Mouse (Mus musculus): Measurements from ENCODE around the gene Tfe3. TPM values are rescaled to one million over a fixed set of nuclear protein-coding genes. Genes with fewer than 3 reads are reported as not detected.

The Tfe3 gene
- polyA plus RNA-seq, 1 experiment from 2014 or later = 22.3 TPM

- no peaks in the 10 kb centered on the region for H3K4me1 ChIP-seq (ENCODE audit: control insufficient read depth, insufficient read depth, low read length)
- H3K4me3 ChIP-seq (ENCODE audit: low read depth, low read length) = no peak overlapping the region
- no peaks in the 10 kb centered on the region for H3K9me3 ChIP-seq (ENCODE audit: control insufficient read depth, low read depth, low read length)
- no peaks in the 10 kb centered on the region; the same call in 1 of the 2 replicates for H3K36me3 ChIP-seq (ENCODE audit: control insufficient read depth, insufficient read depth, low read length)
- ATAC-seq (ENCODE audit: insufficient number of reproducible peaks, insufficient read depth, low FRiP score, low read depth) = peak; percentile 65; the same call in 1 of the 2 replicates
- no peak overlapping the region for H3K4me2 ChIP-seq (replicated peaks; ENCODE audit: low read depth, low read length)
- no peaks in the 10 kb centered on the region for H3K27me3 ChIP-seq (ENCODE audit: control insufficient read depth, insufficient read depth, low read length)
- no peak overlapping the region for H3K27ac ChIP-seq (ENCODE audit: low read length)
- H3K9ac ChIP-seq (replicated peaks; ENCODE audit: low read depth, low read length) = no peak overlapping the region
- 65% methylated on average over 7 of the region's 7 CpGs for WGBS
Measured at GRCm38 (mm10) chrX:7778450-7779244, 16.3 kb downstream of the Tfe3 start.

- Histone ChIP-seq H3K4me1 (ENCODE audit: control insufficient read depth, insufficient read depth, low read length) (no peaks in the 10 kb centered on the region), H3K4me2 (replicated peaks; ENCODE audit: low read depth, low read length) (no peak overlapping the region), H3K9me3 (ENCODE audit: control insufficient read depth, low read depth, low read length) (no peaks in the 10 kb centered on the region), H3K9ac (replicated peaks; ENCODE audit: low read depth, low read length) (no peak overlapping the region), H3K27ac (ENCODE audit: low read length) (no peak overlapping the region), H3K27me3 (ENCODE audit: control insufficient read depth, insufficient read depth, low read length) (no peaks in the 10 kb centered on the region), H3K36me3 (ENCODE audit: control insufficient read depth, insufficient read depth, low read length) (no peaks in the 10 kb centered on the region), H3K4me3 (ENCODE audit: low read depth, low read length) (no peak overlapping the region)
- 21% methylated on average over 3 of the region's 3 CpGs for WGBS
- ATAC-seq (ENCODE audit: insufficient number of reproducible peaks, insufficient read depth, low FRiP score, low read depth) = no peak
Measured at GRCm38 (mm10) chrX:7779294-7779693, 16.9 kb downstream of the Tfe3 start.

GRCm38 (mm10) chrX:7782603-7783092 lies 20.3 kb downstream of the Tfe3 start:
- no peaks in the 10 kb centered on the region for H3K36me3 ChIP-seq (ENCODE audit: control insufficient read depth, insufficient read depth, low read length)
- no peaks in the 10 kb centered on the region for H3K4me1 ChIP-seq (ENCODE audit: control insufficient read depth, insufficient read depth, low read length)
- H3K9me3 ChIP-seq (ENCODE audit: control insufficient read depth, low read depth, low read length) = no peaks in the 10 kb centered on the region
- WGBS = 79% methylated on average over 4 of the region's 4 CpGs
- H3K27me3 ChIP-seq (ENCODE audit: control insufficient read depth, insufficient read depth, low read length) = no peaks in the 10 kb centered on the region
- no peak overlapping the region for H3K4me2 ChIP-seq (replicated peaks; ENCODE audit: low read depth, low read length)
- H3K27ac ChIP-seq (ENCODE audit: low read length) = no peak overlapping the region
- no peak overlapping the region for H3K9ac ChIP-seq (replicated peaks; ENCODE audit: low read depth, low read length)
- no peak overlapping the region for H3K4me3 ChIP-seq (ENCODE audit: low read depth, low read length)
- ATAC-seq (ENCODE audit: insufficient number of reproducible peaks, insufficient read depth, low FRiP score, low read depth) = no peak

- H3K9ac ChIP-seq (replicated peaks; ENCODE audit: low read depth, low read length) = peak within 1 kb of the TSS; percentile 46; the same call in 1 of the 2 replicates
- H3K36me3 ChIP-seq (ENCODE audit: control insufficient read depth, insufficient read depth, low read length) = no peaks in the 10 kb centered on the region; the same call in 1 of the 2 replicates
- H3K27me3 ChIP-seq (ENCODE audit: control insufficient read depth, insufficient read depth, low read length) = no peaks in the 10 kb centered on the region
- H3K4me3 ChIP-seq (ENCODE audit: low read depth, low read length) = peak within 1 kb of the TSS; percentile 52
- no peaks in the 10 kb centered on the region for H3K4me1 ChIP-seq (ENCODE audit: control insufficient read depth, insufficient read depth, low read length)
- H3K9me3 ChIP-seq (ENCODE audit: control insufficient read depth, low read depth, low read length) = no peaks in the 10 kb centered on the region
- peak; percentile 86; the same call in 1 of the 2 replicates for ATAC-seq (ENCODE audit: insufficient number of reproducible peaks, insufficient read depth, low FRiP score, low read depth)
- WGBS = 16% methylated on average over 24 of the region's 24 CpGs
- no peak within 1 kb of the TSS for H3K27ac ChIP-seq (ENCODE audit: low read length)
- H3K4me2 ChIP-seq (replicated peaks; ENCODE audit: low read depth, low read length) = peak within 1 kb of the TSS; percentile 59
Measured at GRCm38 (mm10) chrX:7789542-7790136, 27.3 kb downstream of the Tfe3 start, which contains the start of gene Gripap1. Gene Gripap1 (plus strand): TSS chrX:7789765.

GRCm38 (mm10) chrX:7790309-7790708 lies 27.9 kb downstream of the Tfe3 start:
- Histone ChIP-seq H3K9ac (replicated peaks; ENCODE audit: low read depth, low read length) (peak overlapping the region; percentile 46; the same call in 1 of the 2 replicates), H3K4me3 (ENCODE audit: low read depth, low read length) (peak overlapping the region; percentile 52), H3K4me1 (ENCODE audit: control insufficient read depth, insufficient read depth, low read length) (no peaks in the 10 kb centered on the region), H3K27me3 (ENCODE audit: control insufficient read depth, insufficient read depth, low read length) (no peaks in the 10 kb centered on the region), H3K9me3 (ENCODE audit: control insufficient read depth, low read depth, low read length) (no peaks in the 10 kb centered on the region), H3K4me2 (replicated peaks; ENCODE audit: low read depth, low read length) (peak overlapping the region; percentile 59), H3K27ac (ENCODE audit: low read length) (no peak overlapping the region), H3K36me3 (ENCODE audit: control insufficient read depth, insufficient read depth, low read length) (no peaks in the 10 kb centered on the region; the same call in 1 of the 2 replicates)
- ATAC-seq (ENCODE audit: insufficient number of reproducible peaks, insufficient read depth, low FRiP score, low read depth) = no peak
- 26% methylated on average over 5 of the region's 5 CpGs for WGBS

GRCm38 (mm10) chrX:7793361-7793760 lies 31.0 kb downstream of the Tfe3 start:
- 43% methylated on average over 3 of the region's 3 CpGs for WGBS
- Histone ChIP-seq H3K27ac (ENCODE audit: low read length) (no peak overlapping the region), H3K4me3 (ENCODE audit: low read depth, low read length) (no peak overlapping the region), H3K27me3 (ENCODE audit: control insufficient read depth, insufficient read depth, low read length) (no peaks in the 10 kb centered on the region), H3K9ac (replicated peaks; ENCODE audit: low read depth, low read length) (no peak overlapping the region), H3K36me3 (ENCODE audit: control insufficient read depth, insufficient read depth, low read length) (no peaks in the 10 kb centered on the region; the same call in 1 of the 2 replicates), H3K9me3 (ENCODE audit: control insufficient read depth, low read depth, low read length) (no peaks in the 10 kb centered on the region), H3K4me2 (replicated peaks; ENCODE audit: low read depth, low read length) (no peak overlapping the region), H3K4me1 (ENCODE audit: control insufficient read depth, insufficient read depth, low read length) (no peaks in the 10 kb centered on the region)
- ATAC-seq (ENCODE audit: insufficient number of reproducible peaks, insufficient read depth, low FRiP score, low read depth) = no peak

GRCm38 (mm10) chrX:7795016-7795415 lies 32.7 kb downstream of the Tfe3 start:
- Histone ChIP-seq H3K27me3 (ENCODE audit: control insufficient read depth, insufficient read depth, low read length) (no peaks in the 10 kb centered on the region), H3K36me3 (ENCODE audit: control insufficient read depth, insufficient read depth, low read length) (no peaks in the 10 kb centered on the region; the same call in 1 of the 2 replicates), H3K4me3 (ENCODE audit: low read depth, low read length) (no peak overlapping the region), H3K4me1 (ENCODE audit: control insufficient read depth, insufficient read depth, low read length) (no peaks in the 10 kb centered on the region), H3K9ac (replicated peaks; ENCODE audit: low read depth, low read length) (no peak overlapping the region), H3K27ac (ENCODE audit: low read length) (no peak overlapping the region), H3K4me2 (replicated peaks; ENCODE audit: low read depth, low read length) (no peak overlapping the region), H3K9me3 (ENCODE audit: control insufficient read depth, low read depth, low read length) (no peaks in the 10 kb centered on the region)
- ATAC-seq (ENCODE audit: insufficient number of reproducible peaks, insufficient read depth, low FRiP score, low read depth) = no peak
- 14% methylated on average over 7 of the region's 7 CpGs for WGBS

GRCm38 (mm10) chrX:7797327-7797726 lies 35.0 kb downstream of the Tfe3 start:
- WGBS = 68% methylated on average over 3 of the region's 3 CpGs
- H3K9ac ChIP-seq (replicated peaks; ENCODE audit: low read depth, low read length) = no peak overlapping the region
- no peak for ATAC-seq (ENCODE audit: insufficient number of reproducible peaks, insufficient read depth, low FRiP score, low read depth)
- no peaks in the 10 kb centered on the region for H3K27me3 ChIP-seq (ENCODE audit: control insufficient read depth, insufficient read depth, low read length)
- no peaks in the 10 kb centered on the region for H3K9me3 ChIP-seq (ENCODE audit: control insufficient read depth, low read depth, low read length)
- H3K27ac ChIP-seq (ENCODE audit: low read length) = no peak overlapping the region
- no peaks in the 10 kb centered on the region for H3K4me1 ChIP-seq (ENCODE audit: control insufficient read depth, insufficient read depth, low read length)
- H3K4me2 ChIP-seq (replicated peaks; ENCODE audit: low read depth, low read length) = no peak overlapping the region
- H3K36me3 ChIP-seq (ENCODE audit: control insufficient read depth, insufficient read depth, low read length) = no peaks in the 10 kb centered on the region; the same call in 1 of the 2 replicates
- H3K4me3 ChIP-seq (ENCODE audit: low read depth, low read length) = no peak overlapping the region

Data from stomach, embryonic 14.5 days (tissue).